Mouse (Mus musculus): ENCODE measurements around the gene Hist1h2bb. TPM values are rescaled to one million over a fixed set of nuclear protein-coding genes. Genes with fewer than 3 reads are reported as not detected.
"Not testable (repeated sequence)": the region's sequence is repeated elsewhere in the genome, so short reads cannot be mapped to it uniquely, and the experiment has no call there.

Hist1h2bb gene
- polyA plus RNA-seq, 1 experiment, result 5.7 TPM

GRCm38 (mm10) chr13:23706771-23707170 is 39.8 kb upstream of the Hist1h2bb start:
- Histone ChIP-seq H3K27ac (ENCODE audit: insufficient read depth, low read length) (no peak overlapping the region), H3K4me3 (ENCODE audit: insufficient read depth, low read length) (no peak overlapping the region), H3K4me1 (ENCODE audit: control insufficient read depth, insufficient read depth, low read length) (peaks cover 4% of the 10 kb centered on the region; the same call in 1 of the 2 replicates)
- TF ChIP-seq CTCF (IDR thresholded peaks at IDR 0.05; ENCODE audit: borderline replicate concordance, insufficient read depth, low read length) (no peak), POLR2A (IDR thresholded peaks at IDR 0.05; ENCODE audit: low read depth, low read length) (no peak)

- peaks cover 4% of the 10 kb centered on the region; the same call in 1 of the 2 replicates for H3K4me1 ChIP-seq (ENCODE audit: control insufficient read depth, insufficient read depth, low read length)
- no peak overlapping the region for H3K27ac ChIP-seq (ENCODE audit: insufficient read depth, low read length)
- H3K4me3 ChIP-seq (ENCODE audit: insufficient read depth, low read length), result no peak overlapping the region
- TF ChIP-seq CTCF (IDR thresholded peaks at IDR 0.05; ENCODE audit: borderline replicate concordance, insufficient read depth, low read length), result no peak
- TF ChIP-seq POLR2A (IDR thresholded peaks at IDR 0.05; ENCODE audit: low read depth, low read length), result no peak
Measured at GRCm38 (mm10) chr13:23708041-23708440, 38.5 kb upstream of the Hist1h2bb start.

- no peak overlapping the region for H3K27ac ChIP-seq (ENCODE audit: insufficient read depth, low read length)
- TF ChIP-seq POLR2A (IDR thresholded peaks at IDR 0.05; ENCODE audit: low read depth, low read length) (no peak), CTCF (IDR thresholded peaks at IDR 0.05; ENCODE audit: borderline replicate concordance, insufficient read depth, low read length) (no peak)
- H3K4me3 ChIP-seq (ENCODE audit: insufficient read depth, low read length), result no peak overlapping the region
- H3K4me1 ChIP-seq (ENCODE audit: control insufficient read depth, insufficient read depth, low read length), result peaks cover 4% of the 10 kb centered on the region; the same call in 1 of the 2 replicates
Measured at GRCm38 (mm10) chr13:23708654-23709053, 37.9 kb upstream of the Hist1h2bb start.

GRCm38 (mm10) chr13:23709714-23710373 is 36.7 kb upstream of the Hist1h2bb start:
- peaks cover 4% of the 10 kb centered on the region; the same call in 1 of the 2 replicates for H3K4me1 ChIP-seq (ENCODE audit: control insufficient read depth, insufficient read depth, low read length)
- no peak overlapping the region for H3K27ac ChIP-seq (ENCODE audit: insufficient read depth, low read length)

GRCm38 (mm10) chr13:23710374-23711089 is 36.0 kb upstream of the Hist1h2bb start, which contains the start of gene Hfe:
Hfe (minus strand) TSS chr13:23710854.
- Histone ChIP-seq H3K4me1 (ENCODE audit: control insufficient read depth, insufficient read depth, low read length) (peaks cover 4% of the 10 kb centered on the region; the same call in 1 of the 2 replicates), H3K27ac (ENCODE audit: insufficient read depth, low read length) (no peak within 1 kb of the TSS), H3K4me3 (ENCODE audit: insufficient read depth, low read length) (peak within 1 kb of the TSS; percentile 64)
- TF ChIP-seq CTCF (IDR thresholded peaks at IDR 0.05; ENCODE audit: borderline replicate concordance, insufficient read depth, low read length), result no peak
- TF ChIP-seq POLR2A (IDR thresholded peaks at IDR 0.05; ENCODE audit: low read depth, low read length), result 0 out of 2 replicates have a peak, but pooled peaks have one; percentile 14

More at GRCm38 (mm10) chr13:23709714-23710373, 36.7 kb upstream of the Hist1h2bb start:
- peak overlapping the region; percentile 64 for H3K4me3 ChIP-seq (ENCODE audit: insufficient read depth, low read length)
- no peak for TF ChIP-seq CTCF (IDR thresholded peaks at IDR 0.05; ENCODE audit: borderline replicate concordance, insufficient read depth, low read length)
- no peak for TF ChIP-seq POLR2A (IDR thresholded peaks at IDR 0.05; ENCODE audit: low read depth, low read length)

- H3K4me1 ChIP-seq (ENCODE audit: control insufficient read depth, insufficient read depth, low read length), result no peaks in the 10 kb centered on the region
- TF ChIP-seq POLR2A (IDR thresholded peaks at IDR 0.05; ENCODE audit: low read depth, low read length), result no peak
- TF ChIP-seq CTCF (IDR thresholded peaks at IDR 0.05; ENCODE audit: borderline replicate concordance, insufficient read depth, low read length), result no peak
- no peak overlapping the region for H3K4me3 ChIP-seq (ENCODE audit: insufficient read depth, low read length)
- no peak overlapping the region for H3K27ac ChIP-seq (ENCODE audit: insufficient read depth, low read length)
Measured at GRCm38 (mm10) chr13:23716261-23717042, 30.1 kb upstream of the Hist1h2bb start.

GRCm38 (mm10) chr13:23717176-23717575 is 29.4 kb upstream of the Hist1h2bb start:
- Histone ChIP-seq H3K4me1 (ENCODE audit: control insufficient read depth, insufficient read depth, low read length) (no peaks in the 10 kb centered on the region), H3K27ac (ENCODE audit: insufficient read depth, low read length) (no peak overlapping the region), H3K4me3 (ENCODE audit: insufficient read depth, low read length) (no peak overlapping the region)
- TF ChIP-seq POLR2A (IDR thresholded peaks at IDR 0.05; ENCODE audit: low read depth, low read length) (no peak), CTCF (IDR thresholded peaks at IDR 0.05; ENCODE audit: borderline replicate concordance, insufficient read depth, low read length) (no peak)

- H3K27ac ChIP-seq (ENCODE audit: insufficient read depth, low read length); H3K4me3 ChIP-seq (ENCODE audit: insufficient read depth, low read length): not testable (repeated sequence)
Measured at GRCm38 (mm10) chr13:23717593-23718245, 28.8 kb upstream of the Hist1h2bb start.

GRCm38 (mm10) chr13:23724239-23724638 is 22.3 kb upstream of the Hist1h2bb start:
- Histone ChIP-seq H3K4me1 (ENCODE audit: control insufficient read depth, insufficient read depth, low read length) (no peaks in the 10 kb centered on the region), H3K27ac (ENCODE audit: insufficient read depth, low read length) (no peak overlapping the region), H3K4me3 (ENCODE audit: insufficient read depth, low read length) (no peak overlapping the region)
- TF ChIP-seq POLR2A (IDR thresholded peaks at IDR 0.05; ENCODE audit: low read depth, low read length) (no peak), CTCF (IDR thresholded peaks at IDR 0.05; ENCODE audit: borderline replicate concordance, insufficient read depth, low read length) (no peak)

More at GRCm38 (mm10) chr13:23717593-23718245, 28.8 kb upstream of the Hist1h2bb start:
- not testable (repeated sequence) for H3K4me1 ChIP-seq (ENCODE audit: control insufficient read depth, insufficient read depth, low read length)
